Mouse (Mus musculus) lung, postnatal 0 days (tissue): ENCODE results near the gene Bmp6. TPM values are rescaled to one million over a fixed set of nuclear protein-coding genes. Genes with fewer than 3 reads are reported as not detected.
A peak's percentile ranks its signal among the peaks of the same experiment; 100 is the strongest.

Experiments
- ATAC-seq: fragments of 200-750 bp; cut with Nextera tagmentation; 2 replicates; pipeline ENCODE4 v1.8.0; 2017; ENCODE audit warnings: moderate library complexity
- DNase-seq: peaks from one replicate; pipeline ENCODE4 v3.0.0-alpha.2; 2016; ENCODE audit warnings: low spot score
- H3K27ac ChIP-seq: fragments of 300-500 bp; sonication (generic); 2 replicates; pipeline ENCODE4 v1.5.1; 2014; ENCODE audit warnings: antibody characterized with exemption, mild to moderate bottlenecking, low read length, mixed read lengths
- H3K27me3 ChIP-seq: fragments of 300-500 bp; sonication (generic); replicated peaks from 2 replicates; pipeline ENCODE4 v1.6.1; 2014; ENCODE audit warnings: low read length, mixed read lengths; ENCODE audit not compliant: insufficient read depth
- H3K36me3 ChIP-seq: fragments of 300-500 bp; sonication (generic); 2 replicates; pipeline ENCODE4 v1.6.1; 2014; ENCODE audit warnings: low read length, mixed read lengths; ENCODE audit not compliant: insufficient read depth
- H3K4me1 ChIP-seq: fragments of 300-500 bp; sonication (generic); 2 replicates; pipeline ENCODE4 v1.6.1; 2014; ENCODE audit warnings: antibody characterized with exemption, low read depth, low read length, mixed read lengths; ENCODE audit not compliant: insufficient read depth
- H3K4me2 ChIP-seq: fragments of 300-500 bp; sonication (generic); replicated peaks from 2 replicates; pipeline ENCODE4 v1.6.1; 2014; ENCODE audit warnings: low read depth, mild to moderate bottlenecking, low read length, moderate library complexity, mixed read lengths
- H3K4me3 ChIP-seq: fragments of 300-500 bp; sonication (generic); 2 replicates; pipeline ENCODE4 v1.5.1; 2014; ENCODE audit warnings: low read depth, low read length
- H3K9ac ChIP-seq: fragments of 300-500 bp; sonication (generic); replicated peaks from 2 replicates; pipeline ENCODE4 v1.6.1; 2014; ENCODE audit warnings: low read depth, mild to moderate bottlenecking
- H3K9me3 ChIP-seq: fragments of 300-500 bp; sonication (generic); 2 replicates; pipeline ENCODE4 v1.6.1; 2016; ENCODE audit warnings: low read length, mixed read lengths
- CTCF ChIP-seq: IDR thresholded peaks from 2 replicates; pipeline ENCODE4 v1.5.1; 2016; ENCODE audit warnings: antibody characterized with exemption, mild to moderate bottlenecking
- EP300 ChIP-seq: IDR thresholded peaks from 2 replicates; pipeline ENCODE4 v1.6.1; 2016; ENCODE audit warnings: antibody characterized with exemption, mild to moderate bottlenecking, control low read depth
- WGBS: fragments of 180-500 bp; shearing (Covaris S2); extraction: QIAGEN DNeasy Blood & Tissue Kit; methylation state at CpG from one replicate; pipeline ENCODE4 v1.1.7; 2014; 5-methylcytosine and 5-hydroxymethylcytosine counted together
- polyA plus RNA-seq: library from polyadenylated mRNA; unstranded; fragments of >200 nt; fragmentation: Nextera tagmentation; extraction: Ambion mirVana; gene quantifications from 2 replicates; pipeline ENCODE4 v1.2.1, GENCODE M21; 2015

Bmp6 gene
- polyA plus RNA-seq, 1 experiment from 2014 or later, result 3.0 TPM

GRCm38 (mm10) chr13:38543455-38544125, 198.7 kb downstream of the Bmp6 start:
- Histone ChIP-seq H3K4me2 (no peak overlapping the region), H3K9me3 (no peaks in the 10 kb centered on the region), H3K36me3 (no peaks in the 10 kb centered on the region), H3K4me1 (peaks cover 4% of the 10 kb centered on the region; the same call in 1 of the 2 replicates), H3K27me3 (no peaks in the 10 kb centered on the region), H3K4me3 (no peak overlapping the region), H3K27ac (no peak overlapping the region), H3K9ac (no peak overlapping the region)
- no peak for TF ChIP-seq CTCF
- no peak for TF ChIP-seq EP300
- 87% methylated on average over 8 of the region's 8 CpGs for WGBS
- no peak for DNase-seq
- ATAC-seq, result no peak

- Histone ChIP-seq H3K36me3 (no peaks in the 10 kb centered on the region), H3K4me2 (no peak overlapping the region), H3K9ac (no peak overlapping the region), H3K27me3 (no peaks in the 10 kb centered on the region), H3K9me3 (no peaks in the 10 kb centered on the region), H3K4me1 (peaks cover 4% of the 10 kb centered on the region; the same call in 1 of the 2 replicates), H3K27ac (peak overlapping the region; percentile 63), H3K4me3 (no peak overlapping the region)
- no peak for TF ChIP-seq CTCF
- TF ChIP-seq EP300, result 0 out of 2 replicates have a peak, but pooled peaks have one; percentile 11
- ATAC-seq (peak; percentile 73), DNase-seq (peak; percentile 41)
- 66% methylated on average over 8 of the region's 8 CpGs for WGBS
Measured at GRCm38 (mm10) chr13:38544769-38545445, 200.0 kb downstream of the Bmp6 start.

- no peak overlapping the region for H3K4me3 ChIP-seq
- DNase-seq (peak; percentile 63), ATAC-seq (peak; percentile 88)
- peaks cover 4% of the 10 kb centered on the region; the same call in 1 of the 2 replicates for H3K4me1 ChIP-seq
- H3K27me3 ChIP-seq, result no peaks in the 10 kb centered on the region
- peak overlapping the region; percentile 63 for H3K27ac ChIP-seq
- no peak overlapping the region for H3K9ac ChIP-seq
- no peaks in the 10 kb centered on the region for H3K9me3 ChIP-seq
- TF ChIP-seq EP300, result no peak
- no peak for TF ChIP-seq CTCF
- H3K4me2 ChIP-seq, result no peak overlapping the region
- whole genome bisulfite sequencing, result 49% methylated on average over 3 of the region's 3 CpGs
- no peaks in the 10 kb centered on the region for H3K36me3 ChIP-seq
Measured at GRCm38 (mm10) chr13:38545460-38545859, 200.6 kb downstream of the Bmp6 start.

GRCm38 (mm10) chr13:38546754-38547153, 201.8 kb downstream of the Bmp6 start:
- H3K36me3 ChIP-seq, result no peaks in the 10 kb centered on the region
- no peaks in the 10 kb centered on the region for H3K9me3 ChIP-seq
- no peak overlapping the region for H3K4me2 ChIP-seq
- peaks cover 4% of the 10 kb centered on the region; the same call in 1 of the 2 replicates for H3K4me1 ChIP-seq
- ATAC-seq, result no peak
- TF ChIP-seq CTCF, result no peak
- TF ChIP-seq EP300, result no peak
- 76% methylated on average over 4 of the region's 4 CpGs for WGBS
- H3K27ac ChIP-seq, result no peak overlapping the region
- H3K9ac ChIP-seq, result no peak overlapping the region
- no peaks in the 10 kb centered on the region for H3K27me3 ChIP-seq
- H3K4me3 ChIP-seq, result no peak overlapping the region
- no peak for DNase-seq

GRCm38 (mm10) chr13:38547717-38548116, 202.8 kb downstream of the Bmp6 start:
- 68% methylated on average over 5 of the region's 5 CpGs for WGBS
- H3K27ac ChIP-seq, result no peak overlapping the region
- no peak overlapping the region for H3K9ac ChIP-seq
- TF ChIP-seq EP300 (no peak), CTCF (no peak)
- H3K4me3 ChIP-seq, result no peak overlapping the region
- DNase-seq (peak; percentile 41), ATAC-seq (no peak)
- H3K9me3 ChIP-seq, result no peaks in the 10 kb centered on the region
- H3K36me3 ChIP-seq, result no peaks in the 10 kb centered on the region
- H3K4me2 ChIP-seq, result no peak overlapping the region
- peaks cover 4% of the 10 kb centered on the region; the same call in 1 of the 2 replicates for H3K4me1 ChIP-seq
- no peaks in the 10 kb centered on the region for H3K27me3 ChIP-seq

GRCm38 (mm10) chr13:38548681-38549080, 203.8 kb downstream of the Bmp6 start:
- H3K27me3 ChIP-seq, result no peaks in the 10 kb centered on the region
- no peak overlapping the region for H3K27ac ChIP-seq
- H3K4me1 ChIP-seq, result peaks cover 4% of the 10 kb centered on the region; the same call in 1 of the 2 replicates
- no peaks in the 10 kb centered on the region for H3K36me3 ChIP-seq
- TF ChIP-seq CTCF, result no peak
- TF ChIP-seq EP300, result no peak
- no peak overlapping the region for H3K9ac ChIP-seq
- no peak overlapping the region for H3K4me2 ChIP-seq
- no peak overlapping the region for H3K4me3 ChIP-seq
- ATAC-seq (no peak), DNase-seq (no peak)
- H3K9me3 ChIP-seq, result no peaks in the 10 kb centered on the region
- WGBS, result 80% methylated on average over 5 of the region's 5 CpGs

Other genes with a start within 250 kb of the Bmp6 start
- gene Dsp, start 193.8 kb upstream of the Bmp6 start, polyA plus RNA-seq, result 5.5 and 7.0 TPM in 2 replicates
- gene Snrnp48, start 140.2 kb upstream of the Bmp6 start, polyA plus RNA-seq, result 24.0 and 24.8 TPM in 2 replicates
- gene Txndc5, start 183.7 kb downstream of the Bmp6 start, polyA plus RNA-seq, result 145 and 151 TPM in 2 replicates